Comparison of ENCODE assay signal across 8 mouse cellular contexts in the genomic region with DNA sequence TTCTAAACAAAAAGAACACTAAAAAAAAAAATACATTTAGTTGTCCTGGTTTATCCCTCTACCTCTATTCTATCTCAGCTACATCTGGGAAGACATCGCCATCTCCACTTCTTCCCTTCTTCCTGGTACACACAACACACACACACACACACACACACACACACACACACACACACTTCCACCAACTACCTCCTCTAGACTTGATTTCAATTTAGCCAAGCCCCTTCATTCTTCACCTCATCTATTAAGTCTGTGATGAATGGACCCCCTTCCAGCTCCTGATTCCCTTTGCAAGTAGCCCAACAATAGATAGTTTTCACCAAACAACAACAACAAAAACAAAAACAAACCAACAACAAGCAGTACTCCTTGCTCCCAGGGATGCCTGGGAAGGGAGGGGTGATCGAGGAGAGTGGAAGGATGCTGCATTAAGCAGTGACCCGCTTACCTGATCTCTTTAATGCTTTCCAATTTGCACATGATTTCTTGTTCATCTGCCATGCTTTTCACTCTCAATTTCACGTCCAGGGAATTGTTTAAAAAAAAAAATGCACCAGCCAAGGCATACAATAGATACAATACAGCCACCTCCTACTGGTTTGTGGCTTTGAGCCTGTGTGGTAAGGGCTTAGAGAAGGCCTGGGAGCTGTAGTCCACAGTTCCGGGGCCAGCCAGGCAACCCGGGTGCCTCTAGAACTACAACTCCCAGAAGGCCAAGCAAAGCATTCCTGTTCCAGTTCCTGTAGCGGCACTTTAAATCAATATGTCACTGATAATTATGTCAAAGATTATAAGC. TPM values are rescaled to one million over a fixed set of nuclear protein-coding genes. Genes with fewer than 3 reads are reported as not detected.
A peak's percentile ranks its signal among the peaks of the same experiment; 100 is the strongest.
DNase-seq lines count a peak whose midpoint lies in the region; TF ChIP-seq lines count a peak whose summit lies in the region.

A gene (minus strand): TSS at position 706 of the 796 bp plus-strand sequence.

- peak; percentile 58 for DNase-seq in ZHBTc4 (ENCODE audit: low read depth, low spot score)
- peak; percentile 69 for DNase-seq in cerebellum, postnatal 36 days
- peak; percentile 32 to 55 for DNase-seq in gastrocnemius, adult 8-10 months (ENCODE audit: low spot score in 2 of 2)
- peak; percentile 35 for DNase-seq in hindlimb bud, embryonic 11.5 days (ENCODE audit: extremely low spot score, low read depth, low spot score)
- peak; percentile 57 to 74 for DNase-seq in left cerebral cortex, adult 2 months (ENCODE audit: extremely low spot score in 1 of 2, low spot score in 2 of 2)
- peak; percentile 76 to 82 for DNase-seq in right cerebral cortex, adult 2 months (ENCODE audit: low spot score in 2 of 2)
- peak; percentile 60 to 74 for DNase-seq in urinary bladder, postnatal 36 days (ENCODE audit: low spot score in 2 of 2)

- 28% methylated on average over 7 of the region's 7 CpGs for WGBS in macrophage (ENCODE audit: missing documents)

- peak within 1 kb of the TSS; percentile 57 for H3K4me3 ChIP-seq in left cerebral cortex, adult 2 months
- H3K4me3 ChIP-seq in macrophage (ENCODE audit: inconsistent target): peak within 1 kb of the TSS; percentile 49

- no peak for TF ChIP-seq CTCF in left cerebral cortex, adult 2 months (IDR thresholded peaks at IDR 0.05)

- intact Hi-C loops in left cerebral cortex, adult 2 months (cut with DNase I): loop anchor here (5.0 kb wide), 1 partner anchor 54 kb away; a partner anchor contains a TSS

- H3K79me2 ChIP-seq in macrophage (ENCODE audit: inconsistent target): no peaks in the 10 kb centered on the region

- H3K27ac ChIP-seq in left cerebral cortex, adult 2 months: peak within 1 kb of the TSS; percentile 90
- no peak within 1 kb of the TSS for H3K27ac ChIP-seq in macrophage

- H3K36me3 ChIP-seq in macrophage (ENCODE audit: inconsistent target): no peaks in the 10 kb centered on the region

RNA-seq across cellular contexts. Expression of the gene that starts here (rescaled TPM):
- 1 to 10 TPM in 2 of 4 experiments, under 1 TPM in 2; 0.46 to 1.3 (median 1.0) TPM for total RNA-seq in gastrocnemius, adult 8-10 months (2022)
- total RNA-seq in left cerebral cortex, adult 2 months (2021): 10 to 100 TPM; 17.8 to 19.1 TPM
- total RNA-seq in macrophage (2018; cell fraction: chromatin; rRNA removed): 1 to 10 TPM in 11 of 26 experiments, under 1 TPM in 9, not detected in 6; 0.37 to 2.2 (median 1.1) TPM
- total RNA-seq in macrophage (2018; cell fraction: cytosol; rRNA removed): 1 to 10 TPM; 2.2 to 4.6 (median 3.7) TPM
- total RNA-seq in macrophage (2018; cell fraction: nucleus; rRNA removed): 1 to 10 TPM in 18 of 26 experiments, under 1 TPM in 8; 0.40 to 6.0 (median 1.4) TPM
- 3.5 to 4.2 TPM (median 3.5 TPM) in 3 replicates for polyA plus RNA-seq in macrophage (2018)

Comparison
In these comparisons a context has a peak if more than half of its experiments do, and no peak if none do; other contexts are left out.
1. RNA of the gene that starts here (total RNA-seq): 17.8 to 19.1 TPM in left cerebral cortex, adult 2 months; 0.46 to 1.3 TPM in gastrocnemius, adult 8-10 months; every median in the first group is over 4 times any median in the second.
2. Peak in every context shown above with its lines, with median percentiles within 50 percentile points of each other: DNase-seq.